Mouse (Mus musculus) heart, postnatal 36 days (tissue): ENCODE results near the gene Col3a1. TPM values are rescaled to one million over a fixed set of nuclear protein-coding genes. Genes with fewer than 3 reads are reported as not detected.
A peak's percentile ranks its signal among the peaks of the same experiment; 100 is the strongest.

Experiments
- DNase-seq, 2 experiments: peaks; one replicate each; pipeline ENCODE4 v3.0.0; 2021 to 2022
- intact Hi-C: fragments of 180-260 bp; cut with DNase I; formaldehyde crosslinking; loops from one replicate; pipeline ENCODE4 v1.15.1; 2025
- microRNA-seq, 2 experiments: library from miRNA; unstranded; fragments of <30 nt; microRNA quantifications; one replicate each; pipeline ENCODE4 v1.2.0; 2021; ENCODE audit warnings: borderline number of aligned reads in 2 of 2
- total RNA-seq, 2 experiments: library from RNA; stranded (reverse); gene quantifications; 2 replicates each; pipeline ENCODE4 v1.2.3; 2021

Col3a1 gene
- total RNA-seq, 2 experiments from 2014 or later, result 326 to 362 TPM

GRCm38 (mm10) chr1:45365427-45365826 lies 54.1 kb downstream of the Col3a1 start:
- no peak for DNase-seq
- intact Hi-C loops, result no loop called here

GRCm38 (mm10) chr1:45379992-45380690 lies 68.8 kb downstream of the Col3a1 start:
- no peak for DNase-seq
- intact Hi-C loops, result no loop called here

GRCm38 (mm10) chr1:45381866-45382265 lies 70.5 kb downstream of the Col3a1 start:
- DNase-seq, result peak; percentile 18 to 38
- intact Hi-C loops, result no loop called here

Small RNAs within 50 kb of the gene (microRNA-seq; reads per million reads assigned to microRNA genes)
- gene Gm47302, result 0 to 0.72 reads per million in 2 experiments

Other genes with a start within 250 kb of the Col3a1 start
- 10 to 100 TPM; 23.6 to 27.1 TPM for gene Col5a2, start 191.7 kb downstream of the Col3a1 start, total RNA-seq